In the genomic region with DNA sequence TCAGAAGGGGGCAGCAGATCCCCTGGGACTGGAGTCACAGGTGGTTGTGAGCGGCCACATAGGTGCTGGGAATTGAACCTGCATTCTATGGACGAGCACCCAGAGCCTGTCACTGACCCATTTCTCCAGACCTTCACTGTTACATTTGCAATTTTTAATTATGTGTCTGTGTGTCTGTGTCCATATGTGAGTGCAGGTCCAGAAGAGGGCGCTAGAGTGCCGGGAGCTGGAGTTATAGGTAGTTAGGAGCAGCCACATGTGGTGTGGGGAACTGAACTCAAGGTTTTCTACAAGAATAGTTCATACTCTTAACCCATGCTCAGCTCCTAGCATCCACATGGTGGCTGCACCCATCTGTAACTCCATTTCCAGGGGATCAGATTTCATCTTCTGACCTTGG, we compare ENCODE assay signal across 14 mouse cellular contexts. TPM values are rescaled to one million over a fixed set of nuclear protein-coding genes. Genes with fewer than 3 reads are reported as not detected.
DNase-seq lines count a peak whose midpoint lies in the region; ATAC-seq and TF ChIP-seq lines count a peak whose summit lies in the region.
"Had no signal": no experiment of that assay in that cellular context is flagged by ENCODE, and none has a peak within 500 bp of the region (broad histone marks: within the 10 kb centered on the region; RNA-seq: fewer than 3 reads in every experiment).

No protein-coding gene starts in this region.

- WGBS in intestine, postnatal 0 days: 75% methylated on average over 4 of the region's 4 CpGs
- WGBS in intestine, embryonic 16.5 days: 60% methylated on average over 4 of the region's 4 CpGs
- 66% methylated on average over 4 of the region's 4 CpGs for WGBS in lung, postnatal 0 days

- no peak for TF ChIP-seq POLR2A in ES-Bruce4 (IDR thresholded peaks at IDR 0.05; ENCODE audit: insufficient read depth, low read length)

- 0 out of 2 replicates have a peak, but pooled peaks cover under 1% of the 10 kb centered on the region for H3K36me3 ChIP-seq in intestine, postnatal 0 days (ENCODE audit: control insufficient read depth, insufficient read depth)
- H3K36me3 ChIP-seq in intestine, embryonic 16.5 days (ENCODE audit: control insufficient read depth, insufficient read depth, low read length): no peaks in the 10 kb centered on the region
- no peaks in the 10 kb centered on the region for H3K36me3 ChIP-seq in lung, postnatal 0 days (ENCODE audit: insufficient read depth, low read length)
- no peaks in the 10 kb centered on the region for H3K36me3 ChIP-seq in ES-Bruce4 (ENCODE audit: control insufficient read depth, insufficient read depth, low read length, poor library complexity, severe bottlenecking)
- H3K36me3 ChIP-seq: embryonic facial prominence, embryonic 12.5 days; hindbrain, embryonic 10.5 days had no signal

- no peak for DNase-seq in lung, postnatal 0 days (ENCODE audit: low spot score)
- no peak for DNase-seq in lung, postnatal 10 days
- DNase-seq in naive thymus-derived CD4-positive, alpha-beta T cell, adult 2 months (ENCODE audit: low read depth): peak; percentile 17
- no peak for DNase-seq in left cerebral cortex, postnatal 14 days (ENCODE audit: low spot score in 2 of 2)
- DNase-seq: cerebellum, adult 9-10 months; lung, adult 18-20 months; midbrain, embryonic 14.5 days; right cerebral cortex, postnatal 25 days had no signal

- TF ChIP-seq CTCF in intestine, postnatal 0 days (IDR thresholded peaks at IDR 0.05; ENCODE audit: low read depth): peak; percentile 52
- TF ChIP-seq CTCF in lung, postnatal 0 days (IDR thresholded peaks at IDR 0.05): peak; percentile 42; the same call in 1 of the 2 replicates
- peak; percentile 66 for TF ChIP-seq CTCF in ES-Bruce4 (IDR thresholded peaks at IDR 0.05; ENCODE audit: low read depth, low read length)

- no peaks in the 10 kb centered on the region for H3K9me3 ChIP-seq in intestine, postnatal 0 days (ENCODE audit: control insufficient read depth)
- H3K9me3 ChIP-seq in intestine, embryonic 16.5 days (ENCODE audit: control insufficient read depth, low read length): peaks cover 4% of the 10 kb centered on the region; the same call in 1 of the 2 replicates
- H3K9me3 ChIP-seq in lung, postnatal 0 days (ENCODE audit: low read length): no peaks in the 10 kb centered on the region
- H3K9me3 ChIP-seq in ES-Bruce4 (replicated peaks; ENCODE audit: control insufficient read depth, insufficient read depth, low read length, poor library complexity, severe bottlenecking): no peaks in the 10 kb centered on the region
- H3K9me3 ChIP-seq: embryonic facial prominence, embryonic 12.5 days; hindbrain, embryonic 10.5 days had no signal

- H3K27me3 ChIP-seq in intestine, postnatal 0 days (replicated peaks; ENCODE audit: control insufficient read depth, insufficient read depth, low read length): no peaks in the 10 kb centered on the region
- no peaks in the 10 kb centered on the region for H3K27me3 ChIP-seq in intestine, embryonic 16.5 days (replicated peaks; ENCODE audit: control insufficient read depth, insufficient read depth, low read length)
- no peaks in the 10 kb centered on the region for H3K27me3 ChIP-seq in lung, postnatal 0 days (replicated peaks; ENCODE audit: insufficient read depth, low read length)
- H3K27me3 ChIP-seq in ES-Bruce4 (ENCODE audit: control insufficient read depth, insufficient read depth, low read length, poor library complexity, severe bottlenecking): no peaks in the 10 kb centered on the region
- H3K27me3 ChIP-seq: embryonic facial prominence, embryonic 12.5 days had no signal

- H3K4me1 ChIP-seq in intestine, postnatal 0 days (replicated peaks; ENCODE audit: control insufficient read depth, insufficient read depth, low read length): no peaks in the 10 kb centered on the region
- peaks cover 8% of the 10 kb centered on the region for H3K4me1 ChIP-seq in intestine, embryonic 16.5 days (ENCODE audit: control insufficient read depth, insufficient read depth, low read length)
- H3K4me1 ChIP-seq in lung, postnatal 0 days (ENCODE audit: insufficient read depth, low read depth, low read length): no peaks in the 10 kb centered on the region
- H3K4me1 ChIP-seq in ES-Bruce4 (ENCODE audit: control insufficient read depth, insufficient read depth, low read length): peaks cover 4% of the 10 kb centered on the region

- intact Hi-C loops in left cerebral cortex, postnatal 14 days (cut with DNase I): no loop called here

- ATAC-seq in intestine, postnatal 0 days: no peak
- no peak for ATAC-seq in intestine, embryonic 16.5 days
- ATAC-seq in lung, postnatal 0 days: no peak

- H3K4me2 ChIP-seq in intestine, postnatal 0 days (replicated peaks; ENCODE audit: low read depth): no peak overlapping the region
- no peak overlapping the region for H3K4me2 ChIP-seq in intestine, embryonic 16.5 days (ENCODE audit: low read depth, low read length)
- no peak overlapping the region for H3K4me2 ChIP-seq in lung, postnatal 0 days (replicated peaks; ENCODE audit: low read depth, low read length)
- H3K4me2 ChIP-seq: embryonic facial prominence, embryonic 12.5 days had no signal

- H3K27ac ChIP-seq in intestine, postnatal 0 days (ENCODE audit: low read depth, low read length): no peak overlapping the region
- H3K27ac ChIP-seq in intestine, embryonic 16.5 days (ENCODE audit: low read length): no peak overlapping the region
- H3K27ac ChIP-seq in lung, postnatal 0 days (ENCODE audit: low read length): no peak overlapping the region
- no peak overlapping the region for H3K27ac ChIP-seq in ES-Bruce4 (ENCODE audit: insufficient read depth, low read length)
- H3K27ac ChIP-seq: embryonic facial prominence, embryonic 12.5 days had no signal

- TF ChIP-seq EP300 in lung, postnatal 0 days (IDR thresholded peaks at IDR 0.05): no peak
- no peak for TF ChIP-seq EP300 in ES-Bruce4 (IDR thresholded peaks at IDR 0.05; ENCODE audit: insufficient read depth, low read depth, low read length)

- no peak overlapping the region for H3K9ac ChIP-seq in intestine, postnatal 0 days (ENCODE audit: low read depth, low read length)
- H3K9ac ChIP-seq in intestine, embryonic 16.5 days (ENCODE audit: low read depth, low read length): no peak overlapping the region
- H3K9ac ChIP-seq in lung, postnatal 0 days (replicated peaks; ENCODE audit: low read depth): no peak overlapping the region
- no peak overlapping the region for H3K9ac ChIP-seq in ES-Bruce4 (ENCODE audit: low read depth, poor library complexity, severe bottlenecking)
- H3K9ac ChIP-seq: embryonic facial prominence, embryonic 12.5 days had no signal

- no peak overlapping the region for H3K4me3 ChIP-seq in intestine, postnatal 0 days (ENCODE audit: low read depth, low read length)
- H3K4me3 ChIP-seq in intestine, embryonic 16.5 days (ENCODE audit: low read length): no peak overlapping the region
- H3K4me3 ChIP-seq in lung, postnatal 0 days (ENCODE audit: low read depth, low read length): no peak overlapping the region
- no peak overlapping the region for H3K4me3 ChIP-seq in ES-Bruce4 (ENCODE audit: low read depth, low read length)
- H3K4me3 ChIP-seq: embryonic facial prominence, embryonic 12.5 days; hindbrain, embryonic 10.5 days had no signal

RNA-seq across cellular contexts. Expression of a gene that starts 37.5 kb away (rescaled TPM):
- 1.7 and 2.1 TPM in 2 replicates for polyA plus RNA-seq in intestine, postnatal 0 days (2015; fragmentation: Nextera tagmentation; extraction: Ambion mirVana)
- polyA plus RNA-seq in intestine, embryonic 16.5 days (2015; fragmentation: Nextera tagmentation; extraction: Ambion mirVana): 6.5 and 8.8 TPM in 2 replicates
- 8.3 and 9.3 TPM in 2 replicates for polyA plus RNA-seq in lung, postnatal 0 days (2015; fragmentation: Nextera tagmentation; extraction: Ambion mirVana)
- 22.3 and 27.9 TPM in 2 replicates for polyA plus RNA-seq in ES-Bruce4 (2011; ENCODE audit: insufficient read depth, insufficient read length, low read depth, missing spikeins)
- total RNA-seq in left cerebral cortex, postnatal 14 days (2021): 1 to 10 TPM in 1 of 2 experiments, under 1 TPM in 1; 0.77 to 1.6 TPM
- total RNA-seq: neutrophil, adult 5-6 weeks had no signal
